Mouse (Mus musculus) liver, embryonic 15.5 days (tissue): ENCODE results near the gene Olfr699. TPM values are rescaled to one million over a fixed set of nuclear protein-coding genes. Genes with fewer than 3 reads are reported as not detected.

Source experiments
- polyA plus RNA-seq: library from polyadenylated mRNA; unstranded; fragments of >200 nt; fragmentation: Nextera tagmentation; extraction: Ambion mirVana; gene quantifications from 2 replicates; pipeline ENCODE4 v1.2.1, GENCODE M21; 2015

Gene Olfr699
- polyA plus RNA-seq, 1 experiment from 2014 or later, result not detected

Other genes with a start within 250 kb of the Olfr699 start
- not detected in 2 replicates for gene Olfr693, start 112.6 kb downstream of the Olfr699 start, polyA plus RNA-seq
- gene Olfr694, start 101.4 kb downstream of the Olfr699 start, polyA plus RNA-seq, result not detected in 2 replicates
- not detected in 2 replicates for gene Olfr695, start 76.8 kb downstream of the Olfr699 start, polyA plus RNA-seq
- not detected in 2 replicates for gene Olfr697, start 50.8 kb downstream of the Olfr699 start, polyA plus RNA-seq
- gene Olfr698, start 37.8 kb downstream of the Olfr699 start, polyA plus RNA-seq, result not detected in 2 replicates
- gene Olfr700, start 15.6 kb upstream of the Olfr699 start, polyA plus RNA-seq, result not detected in 2 replicates
- gene Olfr701, start 20.9 kb upstream of the Olfr699 start, polyA plus RNA-seq, result not detected in 2 replicates
- gene Olfr702, start 40.7 kb upstream of the Olfr699 start, polyA plus RNA-seq, result not detected in 2 replicates
- gene Olfr703, start 50.2 kb upstream of the Olfr699 start, polyA plus RNA-seq, result not detected in 2 replicates
- not detected in 2 replicates for gene Olfr704, start 70.0 kb upstream of the Olfr699 start, polyA plus RNA-seq
- gene Olfr705, start 83.7 kb upstream of the Olfr699 start, polyA plus RNA-seq, result not detected in 2 replicates
- not detected in 2 replicates for gene Olfr706, start 95.0 kb upstream of the Olfr699 start, polyA plus RNA-seq
- not detected in 2 replicates for gene Olfr707, start 108.0 kb upstream of the Olfr699 start, polyA plus RNA-seq
- gene Olfr1532-ps1, start 114.8 kb upstream of the Olfr699 start, polyA plus RNA-seq, result not detected in 2 replicates
- not detected in 2 replicates for gene Olfr709-ps1, start 139.0 kb upstream of the Olfr699 start, polyA plus RNA-seq
- gene Olfr710, start 155.1 kb upstream of the Olfr699 start, polyA plus RNA-seq, result not detected in 2 replicates
- not detected in 2 replicates for gene Olfr6, start 170.7 kb upstream of the Olfr699 start, polyA plus RNA-seq
- gene Olfr711, start 182.3 kb upstream of the Olfr699 start, polyA plus RNA-seq, result not detected in 2 replicates
- not detected in 2 replicates for gene Olfr2, start 212.9 kb upstream of the Olfr699 start, polyA plus RNA-seq
- gene Olfr713, start 238.0 kb upstream of the Olfr699 start, polyA plus RNA-seq, result not detected in 2 replicates